Mouse (Mus musculus): Measurements from ENCODE around the gene 6430628N08Rik. TPM values are rescaled to one million over a fixed set of nuclear protein-coding genes. Genes with fewer than 3 reads are reported as not detected.

6430628N08Rik gene
- total RNA-seq (2023; ENCODE audit: inconsistent age): not detected in 4 replicates

DNA sequence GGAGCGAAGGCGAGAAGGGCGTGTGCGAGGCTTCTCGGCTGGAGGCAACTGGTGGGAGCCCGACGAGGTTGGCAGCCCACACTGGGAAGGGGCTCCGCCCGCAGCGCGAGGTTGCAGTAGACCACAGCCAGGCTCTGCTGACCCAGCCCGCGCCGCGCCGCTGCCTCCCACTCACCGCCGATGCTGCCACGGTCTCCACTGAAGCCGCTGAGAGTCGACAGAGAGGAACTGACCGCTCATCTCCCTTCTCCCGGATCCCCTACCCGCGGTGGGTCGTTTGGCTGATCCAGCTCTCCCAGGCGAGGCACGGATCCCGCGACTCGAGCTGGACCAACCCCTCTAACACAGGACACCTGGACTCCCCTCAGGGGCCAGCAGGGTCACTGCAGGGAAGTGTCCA lies at the start of gene 6430628N08Rik:
6430628N08Rik (plus strand) TSS at position 113 of the 400 bp plus-strand sequence.

DNA sequence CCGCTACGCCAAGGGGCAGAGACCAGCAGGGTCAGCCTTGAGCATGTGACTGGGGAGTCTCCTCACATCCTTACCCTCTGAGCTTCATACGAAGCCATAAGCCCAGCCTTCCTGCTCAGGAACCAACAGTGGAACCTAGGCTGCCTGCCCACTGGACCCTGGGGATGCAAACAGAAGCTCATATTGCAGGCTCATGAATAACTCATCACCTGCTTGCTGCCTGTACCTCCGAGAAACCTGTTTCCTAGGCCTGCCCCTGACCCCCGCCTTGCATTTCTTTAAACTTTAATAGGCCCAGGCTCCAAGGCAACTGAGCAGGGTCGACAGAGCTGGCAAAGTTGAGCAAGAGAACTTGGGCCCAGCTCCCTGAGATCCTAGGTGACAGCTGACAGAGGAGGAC lies 6.4 kb upstream of the 6430628N08Rik start, which contains the start of gene Kncn:
Kncn (plus strand) TSS at position 379 of the 400 bp plus-strand sequence.

DNA sequence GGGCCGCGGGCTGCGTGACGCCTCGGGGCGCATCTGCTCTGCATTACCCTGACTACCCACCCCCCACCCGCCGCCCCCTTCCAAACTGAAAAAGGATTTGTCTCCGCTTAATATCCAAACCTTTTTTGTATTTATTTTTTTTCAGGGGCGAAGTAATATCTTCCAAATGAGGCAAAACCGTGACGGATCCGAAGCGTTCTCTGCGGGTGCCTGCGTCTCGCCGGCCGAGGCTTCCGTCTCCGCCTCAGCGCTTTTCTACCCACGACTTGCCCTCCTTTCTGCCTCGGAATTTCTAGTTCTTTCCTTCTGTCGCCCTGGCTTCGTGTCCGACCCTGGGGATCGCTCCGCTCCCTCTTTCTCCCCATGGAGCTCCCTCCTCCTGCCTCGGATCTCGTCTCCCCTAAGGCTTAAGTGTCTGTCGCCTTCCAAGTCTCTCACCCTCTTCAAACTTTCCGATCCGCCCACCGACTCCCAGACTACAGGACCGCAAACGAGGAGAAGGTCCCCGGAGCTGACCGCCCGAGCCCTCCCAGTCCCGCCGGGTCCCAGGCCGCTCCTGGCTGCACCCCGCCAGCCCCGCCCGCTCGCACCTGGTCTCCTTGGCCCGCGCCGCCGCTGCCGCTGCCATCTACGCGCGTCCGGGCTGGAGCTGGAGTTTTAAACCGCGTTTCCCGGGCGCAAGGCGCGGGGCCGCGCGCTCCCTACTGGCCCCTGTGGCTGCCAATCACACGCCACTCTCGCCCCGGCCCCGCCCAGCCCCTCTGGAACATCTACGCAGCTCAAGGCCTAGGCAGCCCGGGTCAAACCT lies 49.0 kb downstream of the 6430628N08Rik start, which contains the start of gene Dmbx1:
Dmbx1 (minus strand) TSS at position 632 of the 808 bp plus-strand sequence.

Other genes with a start within 250 kb of the 6430628N08Rik start
- gene Cyp4b1, start 242.9 kb upstream of the 6430628N08Rik start, total RNA-seq (2023; ENCODE audit: inconsistent age): not detected in 4 replicates
- gene Efcab14, start 152.9 kb upstream of the 6430628N08Rik start, total RNA-seq (2023; ENCODE audit: inconsistent age): 37.3 to 47.9 TPM (median 43.7 TPM) in 4 replicates
- gene Tex38, start 109.6 kb upstream of the 6430628N08Rik start, total RNA-seq (2023; ENCODE audit: inconsistent age): not detected in 4 replicates
- gene Atpaf1, start 105.9 kb upstream of the 6430628N08Rik start, total RNA-seq (2023; ENCODE audit: inconsistent age): 14.4 to 21.7 TPM (median 17.0 TPM) in 4 replicates
- gene Mob3c, start 62.6 kb upstream of the 6430628N08Rik start, total RNA-seq (2023; ENCODE audit: inconsistent age): 14.0 to 21.0 TPM (median 18.6 TPM) in 4 replicates
- 63.2 to 79.8 TPM (median 68.3 TPM) in 4 replicates for gene Mknk1, start 51.5 kb upstream of the 6430628N08Rik start, total RNA-seq (2023; ENCODE audit: inconsistent age)
- gene Kncn, start 6.3 kb upstream of the 6430628N08Rik start, total RNA-seq (2023; ENCODE audit: inconsistent age): 0.35 to 1.5 TPM (median 0.74 TPM) in 3 of 4 replicates, not detected in the other
- gene Dmbx1, start 49.3 kb downstream of the 6430628N08Rik start, total RNA-seq (2023; ENCODE audit: inconsistent age): not detected in 4 replicates
- gene Faah, start 127.3 kb downstream of the 6430628N08Rik start, total RNA-seq (2023; ENCODE audit: inconsistent age): 34.4 to 38.7 TPM (median 36.7 TPM) in 4 replicates
- gene Nsun4, start 163.2 kb downstream of the 6430628N08Rik start, total RNA-seq (2023; ENCODE audit: inconsistent age): 31.8 to 45.5 TPM (median 37.0 TPM) in 4 replicates
- 254 to 297 TPM (median 280 TPM) in 4 replicates for gene Uqcrh, start 184.4 kb downstream of the 6430628N08Rik start, total RNA-seq (2023; ENCODE audit: inconsistent age)
- gene Lrrc41, start 184.6 kb downstream of the 6430628N08Rik start, total RNA-seq (2023; ENCODE audit: inconsistent age): 27.6 to 34.4 TPM (median 30.5 TPM) in 4 replicates
- 1.8 to 2.4 TPM (median 2.2 TPM) in 4 replicates for gene Rad54l, start 233.0 kb downstream of the 6430628N08Rik start, total RNA-seq (2023; ENCODE audit: inconsistent age)
- 36.4 to 39.4 TPM (median 37.0 TPM) in 4 replicates for gene Pomgnt1, start 233.2 kb downstream of the 6430628N08Rik start, total RNA-seq (2023; ENCODE audit: inconsistent age)

All from B cell, adult (primary cell).